In the genomic region with DNA sequence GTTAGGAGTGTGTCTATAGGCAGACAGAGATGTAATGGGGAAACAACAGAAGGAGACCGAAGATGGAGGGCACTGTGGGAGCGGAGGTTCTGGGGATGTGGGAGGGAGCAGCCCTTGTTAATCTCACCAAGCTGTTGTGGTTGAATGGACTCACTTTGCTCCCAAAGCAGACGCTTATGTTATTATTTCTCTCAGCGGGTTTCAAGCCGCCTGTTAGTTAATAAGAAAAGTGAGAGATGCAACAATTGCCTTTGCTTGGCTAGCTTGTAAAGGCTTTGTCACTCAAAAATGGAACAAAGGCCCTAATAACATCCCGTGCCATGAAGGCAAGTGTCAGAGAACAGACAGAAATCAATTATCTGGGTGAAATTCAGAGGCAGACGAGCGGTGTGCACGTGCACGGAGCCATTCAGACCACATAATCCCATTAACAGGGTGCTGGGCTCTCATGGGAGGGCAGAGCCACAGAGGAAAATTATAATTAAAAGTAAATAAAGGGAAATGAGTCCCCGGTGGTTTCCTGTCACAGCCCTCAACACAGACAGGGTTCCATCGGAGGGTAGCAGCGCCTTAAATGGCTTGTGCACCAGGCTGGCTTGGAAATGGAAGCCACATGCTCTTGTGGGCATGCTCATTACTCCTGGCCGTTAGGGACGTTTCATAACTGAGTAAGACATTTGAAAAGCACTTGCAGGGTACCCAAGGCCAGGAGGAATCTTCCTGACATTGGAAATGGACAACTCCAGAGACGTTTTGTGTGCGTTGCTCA, we compare ENCODE assay signal across 20 mouse cellular contexts.
A peak's percentile ranks its signal among the peaks of the same experiment; 100 is the strongest.
DNase-seq lines count a peak whose midpoint lies in the region; ATAC-seq lines count a peak whose summit lies in the region.
"Had no signal": no experiment of that assay in that cellular context is flagged by ENCODE, and none has a peak within 500 bp of the region (broad histone marks: within the 10 kb centered on the region; RNA-seq: fewer than 3 reads in every experiment).

No protein-coding gene starts in this region.

- ATAC-seq in hindbrain, embryonic 12.5 days (ENCODE audit: low FRiP score): peak; percentile 75
- peak; percentile 87 for ATAC-seq in midbrain, embryonic 12.5 days (ENCODE audit: low FRiP score, low read depth)
- ATAC-seq: intestine, postnatal 0 days; Patski had no signal

- H3K27ac ChIP-seq in hindbrain, embryonic 12.5 days: peak overlapping the region; percentile 30; the same call in 1 of the 2 replicates
- H3K27ac ChIP-seq in midbrain, embryonic 12.5 days (replicated peaks): 0 out of 2 replicates have a peak overlapping the region, but pooled peaks have one; percentile 22
- H3K27ac ChIP-seq: embryonic facial prominence, embryonic 15.5 days; heart, embryonic 10.5 days had no signal

- H3K4me2 ChIP-seq in hindbrain, embryonic 12.5 days (replicated peaks): peak overlapping the region; percentile 15
- no peak overlapping the region; the same call in 1 of the 2 replicates for H3K4me2 ChIP-seq in midbrain, embryonic 12.5 days (replicated peaks)
- H3K4me2 ChIP-seq: embryonic facial prominence, embryonic 15.5 days; liver, embryonic 11.5 days had no signal

- no peak overlapping the region for H3K4me3 ChIP-seq in hindbrain, embryonic 12.5 days
- H3K4me3 ChIP-seq in midbrain, embryonic 12.5 days: no peak overlapping the region
- H3K4me3 ChIP-seq: embryonic facial prominence, embryonic 15.5 days; heart, embryonic 10.5 days; megakaryocyte, embryonic 14.5 days had no signal

- no peaks in the 10 kb centered on the region for H3K36me3 ChIP-seq in hindbrain, embryonic 12.5 days
- H3K36me3 ChIP-seq in midbrain, embryonic 12.5 days: no peaks in the 10 kb centered on the region
- H3K36me3 ChIP-seq: embryonic facial prominence, embryonic 15.5 days; heart, embryonic 10.5 days had no signal

- H3K27me3 ChIP-seq in hindbrain, embryonic 12.5 days: peaks cover 4% of the 10 kb centered on the region; the same call in 1 of the 2 replicates
- H3K27me3 ChIP-seq in midbrain, embryonic 12.5 days: peaks cover 65% of the 10 kb centered on the region
- H3K27me3 ChIP-seq: embryonic facial prominence, embryonic 15.5 days; megakaryocyte, embryonic 14.5 days had no signal

- H3K9me3 ChIP-seq in hindbrain, embryonic 12.5 days (replicated peaks): no peaks in the 10 kb centered on the region
- no peaks in the 10 kb centered on the region for H3K9me3 ChIP-seq in midbrain, embryonic 12.5 days
- H3K9me3 ChIP-seq: embryonic facial prominence, embryonic 15.5 days; heart, embryonic 10.5 days had no signal

- H3K9ac ChIP-seq in hindbrain, embryonic 12.5 days: no peak overlapping the region
- no peak overlapping the region for H3K9ac ChIP-seq in midbrain, embryonic 12.5 days (replicated peaks)
- H3K9ac ChIP-seq: embryonic facial prominence, embryonic 15.5 days had no signal

- H3K4me1 ChIP-seq in hindbrain, embryonic 12.5 days: 0 out of 2 replicates have a peak, but pooled peaks cover 5% of the 10 kb centered on the region
- H3K4me1 ChIP-seq in midbrain, embryonic 12.5 days: peaks cover 7% of the 10 kb centered on the region; the same call in 1 of the 2 replicates
- H3K4me1 ChIP-seq: embryonic facial prominence, embryonic 15.5 days; heart, embryonic 10.5 days; megakaryocyte, embryonic 14.5 days had no signal

- peak; percentile 4 to 13 for DNase-seq in kidney, postnatal 4 days
- no peak for DNase-seq in kidney, adult 8-10 months
- peak; percentile 92 for DNase-seq in retina, postnatal 1 day
- no peak for DNase-seq in adrenal gland, postnatal 25 days
- no peak for DNase-seq in cerebellum, adult 9-10 months
- no peak for DNase-seq in frontal cortex, postnatal 25 days (ENCODE audit: low spot score in 2 of 2)
- DNase-seq: cerebellum, postnatal 36 days; gastrocnemius, postnatal 14 days; heart, postnatal 14 days; kidney, postnatal 36 days; left cerebral cortex, postnatal 4 days; right cerebral cortex, postnatal 25 days had no signal

- WGBS in hindbrain, embryonic 12.5 days: 46% methylated on average over 17 of the region's 17 CpGs
- 26% methylated on average over 17 of the region's 17 CpGs for WGBS in midbrain, embryonic 12.5 days

Comparison
In these comparisons a context has a peak if more than half of its experiments do, and no peak if none do; other contexts are left out.
1. DNase-seq: peak in kidney, postnatal 4 days (2 of 2) and retina, postnatal 1 day (single experiment); none in kidney, adult 8-10 months (0 of 2), adrenal gland, postnatal 25 days (single experiment), cerebellum, adult 9-10 months (single experiment) and frontal cortex, postnatal 25 days (0 of 2).